Mouse (Mus musculus) liver, postnatal 0 days (tissue): ENCODE data around the gene Itk.

Experiments
- CTCF ChIP-seq: sonication (generic); IDR thresholded peaks from 2 replicates; pipeline ENCODE4 v1.5.1; 2016; ENCODE audit warnings: antibody characterized with exemption, low read depth
- EP300 ChIP-seq: IDR thresholded peaks from 2 replicates; pipeline ENCODE4 v1.6.1; 2016; ENCODE audit warnings: antibody characterized with exemption, low read depth, mild to moderate bottlenecking

DNA sequence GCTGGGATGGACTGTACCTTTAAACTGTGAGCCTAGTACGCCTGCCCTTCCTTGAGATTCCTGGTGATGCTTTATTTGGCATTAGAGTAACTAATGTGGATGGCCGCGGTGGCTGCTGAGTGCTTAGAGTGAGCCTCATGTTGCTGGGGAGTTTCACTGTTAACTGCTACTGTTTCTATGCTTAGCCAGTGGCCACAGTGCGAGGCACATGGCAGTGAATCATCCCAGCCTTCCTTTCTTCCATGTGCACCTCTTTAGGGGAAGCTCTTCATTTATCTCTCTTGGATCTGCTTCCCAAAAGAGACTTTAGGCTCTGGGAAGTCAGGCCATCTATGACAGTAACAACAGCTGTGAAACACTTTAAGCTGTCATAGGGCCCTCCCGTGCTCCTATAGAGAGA, 106.7 kb downstream of the Itk start:
- TF ChIP-seq CTCF (no peak), EP300 (no peak)
